Mouse (Mus musculus) heart, postnatal 14 days (tissue): Measurements from ENCODE around the gene Tulp2. TPM values are rescaled to one million over a fixed set of nuclear protein-coding genes. Genes with fewer than 3 reads are reported as not detected.

Source experiments
- DNase-seq, 2 experiments: peaks; one replicate each; pipeline ENCODE4 v3.0.0; 2021 to 2022
- intact Hi-C: fragments of 180-260 bp; cut with DNase I; formaldehyde crosslinking; loops from one replicate; pipeline ENCODE4 v1.15.1; 2025
- total RNA-seq, 2 experiments: library from RNA; stranded (reverse); gene quantifications; 2 replicates each; pipeline ENCODE4 v1.2.3; 2021

Gene Tulp2
- total RNA-seq, 2 experiments from 2014 or later = not detected

GRCm38 (mm10) chr7:45539095-45539494 is 57.4 kb downstream of the Tulp2 start:
- intact Hi-C loops = no loop called here

GRCm38 (mm10) chr7:45540213-45540612 is 58.5 kb downstream of the Tulp2 start:
- DNase-seq = no peak
- intact Hi-C loops = no loop called here

More at GRCm38 (mm10) chr7:45539095-45539494, 57.4 kb downstream of the Tulp2 start:
- DNase-seq = no peak

GRCm38 (mm10) chr7:45544525-45544924 is 62.8 kb downstream of the Tulp2 start:
- intact Hi-C loops = no loop called here
- no peak for DNase-seq

GRCm38 (mm10) chr7:45549641-45550436 is 68.2 kb downstream of the Tulp2 start:
- intact Hi-C loops = no loop called here
- DNase-seq = no peak

GRCm38 (mm10) chr7:45550821-45551511 is 69.3 kb downstream of the Tulp2 start:
- no peak for DNase-seq
- intact Hi-C loops = no loop called here

GRCm38 (mm10) chr7:45551512-45551883 is 69.8 kb downstream of the Tulp2 start:
- intact Hi-C loops = no loop called here

GRCm38 (mm10) chr7:45553519-45553918 is 71.8 kb downstream of the Tulp2 start:
- intact Hi-C loops = no loop called here
- no peak for DNase-seq

More at GRCm38 (mm10) chr7:45551512-45551883, 69.8 kb downstream of the Tulp2 start:
- DNase-seq = no peak

GRCm38 (mm10) chr7:45553990-45554389 is 72.3 kb downstream of the Tulp2 start:
- no peak for DNase-seq
- intact Hi-C loops = no loop called here

GRCm38 (mm10) chr7:45554744-45555143 is 73.1 kb downstream of the Tulp2 start, which contains the start of gene Hsd17b14:
Hsd17b14 (plus strand) TSS chr7:45554893.
- no peak for DNase-seq
- intact Hi-C loops = loop anchor here (1.0 kb wide), 1 partner anchor 39 kb away; no protein-coding TSS in a partner anchor

- intact Hi-C loops = loop anchor here (1.0 kb wide), 1 partner anchor 38 kb away; no protein-coding TSS in a partner anchor
- peak; percentile 79 to 88 for DNase-seq
Measured at GRCm38 (mm10) chr7:45555787-45556186, 74.1 kb downstream of the Tulp2 start.

GRCm38 (mm10) chr7:45558907-45559306 is 77.2 kb downstream of the Tulp2 start:
- no peak for DNase-seq
- intact Hi-C loops = no loop called here

GRCm38 (mm10) chr7:45560241-45560640 is 78.6 kb downstream of the Tulp2 start:
- intact Hi-C loops = loop anchor here (5.0 kb wide), 1 partner anchor 108 kb away; no protein-coding TSS in a partner anchor
- DNase-seq = no peak

- peak; percentile 78 to 88 for DNase-seq
Measured at GRCm38 (mm10) chr7:45560843-45561623, 79.4 kb downstream of the Tulp2 start.

GRCm38 (mm10) chr7:45561624-45562520 is 80.2 kb downstream of the Tulp2 start:
- DNase-seq = no peak
- intact Hi-C loops = loop anchor here (1.0 to 5.0 kb wide), 2 partner anchors 85 to 110 kb away; no protein-coding TSS in a partner anchor

More at GRCm38 (mm10) chr7:45560843-45561623, 79.4 kb downstream of the Tulp2 start:
- intact Hi-C loops = loop anchor here (1.0 to 5.0 kb wide), 2 partner anchors 84 to 109 kb away; no protein-coding TSS in a partner anchor

- DNase-seq = no peak
- intact Hi-C loops = loop anchor here (5.0 kb wide), 1 partner anchor 113 kb away; no protein-coding TSS in a partner anchor
Measured at GRCm38 (mm10) chr7:45564811-45565210, 83.1 kb downstream of the Tulp2 start.

GRCm38 (mm10) chr7:45565446-45565845 is 83.8 kb downstream of the Tulp2 start:
- intact Hi-C loops = no loop called here
- no peak for DNase-seq

- no peak for DNase-seq
- intact Hi-C loops = no loop called here
Measured at GRCm38 (mm10) chr7:45567112-45567779, 85.6 kb downstream of the Tulp2 start.

- intact Hi-C loops = no loop called here
- DNase-seq = peak; percentile 90
Measured at GRCm38 (mm10) chr7:45567780-45568516, 86.3 kb downstream of the Tulp2 start.
